Mouse (Mus musculus) limb, embryonic 14.5 days (tissue): ENCODE measurements around the gene Rabl2. TPM values are rescaled to one million over a fixed set of nuclear protein-coding genes. Genes with fewer than 3 reads are reported as not detected.

Experiments used
- ATAC-seq: fragments of 200-750 bp; cut with Nextera tagmentation; 2 replicates; pipeline ENCODE4 v1.8.0; 2017; ENCODE audit warnings: low read depth, moderate number of reproducible peaks, moderate TSS enrichment; ENCODE audit not compliant: low FRiP score
- DNase-seq: peaks from one replicate; pipeline ENCODE4 v3.0.0-alpha.2; 2015; ENCODE audit warnings: low spot score
- H3K27ac ChIP-seq: fragments of 300-500 bp; sonication (generic); replicated peaks from 2 replicates; pipeline ENCODE4 v1.5.1; 2014; ENCODE audit warnings: low read depth, mild to moderate bottlenecking, low read length, moderate library complexity, mixed read lengths
- H3K27me3 ChIP-seq: fragments of 300-500 bp; sonication (generic); 2 replicates; pipeline ENCODE4 v1.6.1; 2014; ENCODE audit warnings: low read length, mixed read lengths; ENCODE audit not compliant: control insufficient read depth, insufficient read depth
- H3K36me3 ChIP-seq: fragments of 300-500 bp; sonication (generic); 2 replicates; pipeline ENCODE4 v1.6.1; 2014; ENCODE audit warnings: mild to moderate bottlenecking, low read length, moderate library complexity, mixed read lengths; ENCODE audit not compliant: control insufficient read depth, insufficient read depth
- H3K4me1 ChIP-seq: fragments of 300-500 bp; sonication (generic); 2 replicates; pipeline ENCODE4 v1.6.1; 2014; ENCODE audit warnings: antibody characterized with exemption, low read length, mixed read lengths; ENCODE audit not compliant: control insufficient read depth, insufficient read depth
- H3K4me2 ChIP-seq: fragments of 300-500 bp; sonication (generic); replicated peaks from 2 replicates; pipeline ENCODE4 v1.6.1; 2014; ENCODE audit warnings: low read depth, mild to moderate bottlenecking, low read length, moderate library complexity; ENCODE audit not compliant: severe bottlenecking
- H3K4me3 ChIP-seq: fragments of 300-500 bp; sonication (generic); replicated peaks from 2 replicates; pipeline ENCODE4 v1.5.1; 2014; ENCODE audit warnings: low read length
- H3K9ac ChIP-seq: fragments of 300-500 bp; sonication (generic); 2 replicates; pipeline ENCODE4 v1.6.1; 2014; ENCODE audit warnings: mild to moderate bottlenecking, low read depth, low read length, moderate library complexity; ENCODE audit not compliant: severe bottlenecking
- H3K9me3 ChIP-seq: fragments of 300-500 bp; sonication (generic); 2 replicates; pipeline ENCODE4 v1.6.1; 2016; ENCODE audit warnings: low read length; ENCODE audit not compliant: control insufficient read depth
- POLR2A ChIP-seq: fragments of 200-500 bp; IDR thresholded peaks from 2 replicates; pipeline ENCODE4 v1.8.0; 2012; ENCODE audit warnings: inconsistent platforms, mild to moderate bottlenecking, moderate library complexity, borderline replicate concordance; ENCODE audit not compliant: insufficient read depth, insufficient read length; ENCODE audit errors: extremely low read depth
- WGBS: fragments of 180-500 bp; shearing (Covaris S2); extraction: QIAGEN DNeasy Blood & Tissue Kit; methylation state at CpG from one replicate; pipeline ENCODE4 v1.1.7; 2014; 5-methylcytosine and 5-hydroxymethylcytosine counted together
- polyA plus RNA-seq, 2 experiments: library from polyadenylated mRNA; depleted of rRNA in 1 of 2; stranded (reverse) in 1 of 2; unstranded in 1 of 2; fragments of >200 nt; fragmentation: Nextera tagmentation in 1 of 2; extraction: Ambion mirVana in 1 of 2; gene quantifications; 2 replicates each; pipeline versions ENCODE4 v1.2.1 to v1.2.3; 2012 to 2014

Gene Rabl2
- polyA plus RNA-seq, 2 experiments, result 42.4 to 69.2 TPM

GRCm38 (mm10) chr15:89557996-89558390, 33.7 kb downstream of the Rabl2 start:
- 0 out of 2 replicates have a peak overlapping the region, but pooled peaks have one; percentile 7 for H3K9ac ChIP-seq
- no peaks in the 10 kb centered on the region for H3K9me3 ChIP-seq
- peak overlapping the region; percentile 22 for H3K4me3 ChIP-seq
- 9% methylated on average over 30 of the region's 34 CpGs for WGBS
- peak overlapping the region; percentile 33 for H3K4me2 ChIP-seq
- peaks cover 14% of the 10 kb centered on the region; the same call in 1 of the 2 replicates for H3K4me1 ChIP-seq
- H3K27me3 ChIP-seq, result peaks cover 34% of the 10 kb centered on the region
- no peak for ATAC-seq
- no peak overlapping the region for H3K27ac ChIP-seq
- no peak for DNase-seq
- TF ChIP-seq POLR2A, result no peak
- peaks cover 9% of the 10 kb centered on the region; the same call in 1 of the 2 replicates for H3K36me3 ChIP-seq

- H3K27me3 ChIP-seq, result peaks cover 34% of the 10 kb centered on the region
These were observed 34.3 kb downstream of the Rabl2 start for GRCm38 (mm10) chr15:89557179-89557995.

GRCm38 (mm10) chr15:89556401-89557178, 35.1 kb downstream of the Rabl2 start:
- H3K27me3 ChIP-seq, result peaks cover 34% of the 10 kb centered on the region
- no peak for TF ChIP-seq POLR2A
- H3K27ac ChIP-seq, result no peak overlapping the region
- H3K9ac ChIP-seq, result no peak overlapping the region
- no peak overlapping the region for H3K4me2 ChIP-seq
- ATAC-seq, result no peak
- WGBS, result 25% methylated on average over 22 of the region's 23 CpGs
- H3K4me1 ChIP-seq, result peaks cover 14% of the 10 kb centered on the region; the same call in 1 of the 2 replicates
- H3K9me3 ChIP-seq, result no peaks in the 10 kb centered on the region
- H3K4me3 ChIP-seq, result no peak overlapping the region; the same call in 1 of the 2 replicates
- H3K36me3 ChIP-seq, result peaks cover 15% of the 10 kb centered on the region; the same call in 1 of the 2 replicates
- no peak for DNase-seq

More at GRCm38 (mm10) chr15:89557179-89557995, 34.3 kb downstream of the Rabl2 start:
- H3K9me3 ChIP-seq, result no peaks in the 10 kb centered on the region
- H3K4me2 ChIP-seq, result peak overlapping the region; percentile 33
- peaks cover 11% of the 10 kb centered on the region; the same call in 1 of the 2 replicates for H3K36me3 ChIP-seq
- 0 out of 2 replicates have a peak overlapping the region, but pooled peaks have one; percentile 7 for H3K9ac ChIP-seq
- 9% methylated on average over 39 of the region's 40 CpGs for WGBS
- ATAC-seq, result no peak
- peak overlapping the region; percentile 22 for H3K4me3 ChIP-seq
- peaks cover 14% of the 10 kb centered on the region; the same call in 1 of the 2 replicates for H3K4me1 ChIP-seq
- no peak overlapping the region for H3K27ac ChIP-seq
- no peak for TF ChIP-seq POLR2A
- no peak for DNase-seq

- no peak overlapping the region for H3K27ac ChIP-seq
- 89% methylated on average over 6 of the region's 6 CpGs for WGBS
- H3K36me3 ChIP-seq, result peaks cover 18% of the 10 kb centered on the region; the same call in 1 of the 2 replicates
- H3K27me3 ChIP-seq, result peaks cover 34% of the 10 kb centered on the region
- H3K4me1 ChIP-seq, result peaks cover 14% of the 10 kb centered on the region; the same call in 1 of the 2 replicates
- H3K4me2 ChIP-seq, result no peak overlapping the region
- H3K9ac ChIP-seq, result no peak overlapping the region
- TF ChIP-seq POLR2A, result no peak
- no peak overlapping the region for H3K4me3 ChIP-seq
- H3K9me3 ChIP-seq, result no peaks in the 10 kb centered on the region
- ATAC-seq, result no peak
- DNase-seq, result no peak
These were observed 36.1 kb downstream of the Rabl2 start for GRCm38 (mm10) chr15:89555591-89555990.

GRCm38 (mm10) chr15:89551733-89552132, 40.0 kb downstream of the Rabl2 start:
- Histone ChIP-seq H3K9me3 (no peaks in the 10 kb centered on the region), H3K4me2 (no peak overlapping the region), H3K27ac (no peak overlapping the region), H3K9ac (no peak overlapping the region), H3K27me3 (peaks cover 21% of the 10 kb centered on the region), H3K36me3 (peaks cover 35% of the 10 kb centered on the region; the same call in 1 of the 2 replicates), H3K4me1 (peaks cover 6% of the 10 kb centered on the region), H3K4me3 (no peak overlapping the region)
- TF ChIP-seq POLR2A, result no peak
- ATAC-seq (no peak), DNase-seq (no peak)
- 83% methylated on average over 1 of the region's 1 CpGs for WGBS
